Mouse (Mus musculus) liver, embryonic 14.5 days (tissue): ENCODE results near the gene Kdelr3.

ENCODE experiments used
- CTCF ChIP-seq: IDR thresholded peaks from 2 replicates; pipeline ENCODE4 v1.5.1; 2016; ENCODE audit warnings: antibody characterized with exemption, low read depth, control low read depth
- EP300 ChIP-seq: IDR thresholded peaks from 2 replicates; pipeline ENCODE4 v1.6.1; 2016; ENCODE audit warnings: antibody characterized with exemption, low read depth

DNA sequence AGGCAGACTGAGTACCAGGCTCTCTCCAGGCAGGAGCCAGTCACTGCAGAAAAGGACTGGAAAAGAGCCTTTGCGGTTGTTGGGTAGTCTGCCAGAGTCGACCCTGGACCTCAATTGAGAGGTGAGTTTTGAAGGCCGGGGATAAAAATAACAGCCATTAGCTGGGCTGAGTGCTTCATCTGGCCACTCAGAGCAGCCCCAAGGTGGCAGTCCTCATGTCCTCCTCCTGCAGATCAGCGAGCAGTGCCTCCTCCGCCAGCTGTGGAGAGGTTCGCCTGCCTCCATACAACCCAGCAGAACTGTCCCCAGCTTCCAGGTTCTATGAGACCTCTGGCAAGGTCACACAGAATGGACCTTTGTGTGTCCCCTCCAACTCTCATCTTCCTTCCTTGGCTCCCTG is 39.0 kb upstream of the Kdelr3 start:
- TF ChIP-seq CTCF, result no peak
- no peak for TF ChIP-seq EP300
